Mouse (Mus musculus): ENCODE results near the gene Map3k20.

DNA sequence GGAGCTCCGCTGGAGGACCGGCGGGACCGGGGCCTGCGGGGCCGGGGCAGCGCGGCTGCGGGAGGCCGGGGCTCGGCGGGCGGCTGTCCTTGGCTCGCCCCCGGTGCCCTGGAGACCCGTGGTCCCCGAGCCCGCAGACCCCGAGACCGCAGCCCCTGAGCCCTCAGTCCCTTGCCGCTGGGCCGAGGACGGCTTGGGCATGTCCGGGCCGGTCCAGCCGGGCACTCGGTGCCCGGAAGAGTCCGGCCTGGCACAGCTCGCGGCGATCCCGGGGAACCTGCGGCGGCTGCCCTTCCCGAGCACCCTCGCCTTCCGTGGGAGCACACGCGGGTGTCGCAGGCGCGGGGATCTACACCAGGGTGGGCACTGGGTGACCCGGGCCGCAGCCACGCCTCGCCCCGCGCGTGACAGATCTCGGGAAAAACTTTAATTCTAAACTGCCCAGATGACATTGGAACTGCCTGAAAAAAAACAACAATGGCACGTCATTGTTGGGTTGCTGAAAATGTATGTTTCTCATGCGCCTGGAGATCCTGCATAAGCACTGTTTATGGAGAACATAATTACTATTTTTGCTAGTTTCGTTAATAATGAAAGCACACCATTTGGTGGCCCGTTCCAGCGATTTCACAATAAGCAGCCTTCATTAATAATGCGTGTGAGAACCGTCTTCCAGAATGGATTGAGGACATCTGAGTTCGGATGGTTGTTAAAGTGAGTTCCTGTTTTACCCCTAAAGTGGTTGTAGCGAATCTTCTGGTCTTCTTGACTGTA, 638 bp downstream of the Map3k20 start:
- TF ChIP-seq CTCF (IDR thresholded peaks at IDR 0.05; ENCODE audit: borderline replicate concordance, insufficient read depth, low read depth, low read length) (no peak), POLR2A (IDR thresholded peaks at IDR 0.05; ENCODE audit: borderline replicate concordance, insufficient read depth, low read length) (no peak)

All from cerebellum, adult 2 months (tissue).